Mouse (Mus musculus) lung, embryonic 16.5 days (tissue): ENCODE measurements around the gene Gm4312. TPM values are rescaled to one million over a fixed set of nuclear protein-coding genes. Genes with fewer than 3 reads are reported as not detected.

Experiments
- polyA plus RNA-seq: library from polyadenylated mRNA; unstranded; fragments of >200 nt; fragmentation: Nextera tagmentation; extraction: Ambion mirVana; gene quantifications from 2 replicates; pipeline ENCODE4 v1.2.1, GENCODE M21; 2015

Gm4312 gene
- polyA plus RNA-seq, 1 experiment from 2014 or later = not detected

Other genes with a start within 250 kb of the Gm4312 start
- gene Gm4301, start 46.9 kb downstream of the Gm4312 start, polyA plus RNA-seq = not detected in 2 replicates
- not detected in 2 replicates for gene Gm4302, start 41.7 kb downstream of the Gm4312 start, polyA plus RNA-seq
- not detected in 2 replicates for gene Gm4303, start 36.6 kb downstream of the Gm4312 start, polyA plus RNA-seq
- not detected in 2 replicates for gene Gm4305, start 31.5 kb downstream of the Gm4312 start, polyA plus RNA-seq
- gene Gm4307, start 21.2 kb downstream of the Gm4312 start, polyA plus RNA-seq = not detected in 2 replicates
- 25.1 and 28.1 TPM in 2 replicates for gene Tmtc3, start 104.8 kb upstream of the Gm4312 start, polyA plus RNA-seq
- gene Cep290, start 105.0 kb upstream of the Gm4312 start, polyA plus RNA-seq = 5.4 and 6.2 TPM in 2 replicates
- gene 4930430F08Rik, start 207.9 kb upstream of the Gm4312 start, polyA plus RNA-seq = 7.1 and 8.8 TPM in 2 replicates
- not detected in 2 replicates for gene 1700017N19Rik, start 207.9 kb upstream of the Gm4312 start, polyA plus RNA-seq